Mouse (Mus musculus): ENCODE results near the gene Pcare. TPM values are rescaled to one million over a fixed set of nuclear protein-coding genes. Genes with fewer than 3 reads are reported as not detected.
A peak's percentile ranks its signal among the peaks of the same experiment; 100 is the strongest.

Pcare gene
- polyA plus RNA-seq, 1 experiment from 2014 or later, result 0.04 TPM

DNA sequence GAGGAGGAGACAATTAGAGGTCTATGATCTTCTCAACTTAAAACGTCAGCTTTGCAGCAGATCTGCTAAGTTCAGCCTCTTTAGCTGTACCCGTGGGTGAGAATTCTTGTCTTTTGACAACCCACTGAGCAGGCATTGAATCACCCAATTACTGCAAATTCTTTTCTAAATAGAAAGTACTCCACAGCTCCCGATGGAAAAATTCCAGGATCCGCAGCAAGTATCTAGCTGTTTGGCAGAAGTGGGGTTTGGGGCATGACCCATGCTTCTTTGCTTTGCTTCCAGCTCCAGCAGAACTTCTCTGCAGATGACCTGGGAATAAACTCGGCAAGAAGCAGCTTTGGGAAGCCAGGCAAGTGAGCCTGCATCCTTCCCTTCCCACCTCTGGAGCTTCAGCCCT lies 9.8 kb downstream of the Pcare start:
- no peak overlapping the region for H3K27ac ChIP-seq (ENCODE audit: low read length)
- peaks cover 4% of the 10 kb centered on the region; the same call in 1 of the 2 replicates for H3K4me1 ChIP-seq (ENCODE audit: insufficient read depth, low read length)
- no peaks in the 10 kb centered on the region for H3K36me3 ChIP-seq (ENCODE audit: insufficient read depth, low read length)
- 25% methylated on average over 5 of the region's 5 CpGs for WGBS
- no peaks in the 10 kb centered on the region for H3K9me3 ChIP-seq (ENCODE audit: low read length)
- ATAC-seq (ENCODE audit: low FRiP score, low TSS enrichment), result no peak
- H3K9ac ChIP-seq (replicated peaks; ENCODE audit: low read length), result no peak overlapping the region
- no peak overlapping the region for H3K4me3 ChIP-seq (ENCODE audit: low read length)
- no peak overlapping the region for H3K4me2 ChIP-seq (replicated peaks; ENCODE audit: low read depth, low read length)
- no peaks in the 10 kb centered on the region for H3K27me3 ChIP-seq (ENCODE audit: insufficient read depth, low read length)

DNA sequence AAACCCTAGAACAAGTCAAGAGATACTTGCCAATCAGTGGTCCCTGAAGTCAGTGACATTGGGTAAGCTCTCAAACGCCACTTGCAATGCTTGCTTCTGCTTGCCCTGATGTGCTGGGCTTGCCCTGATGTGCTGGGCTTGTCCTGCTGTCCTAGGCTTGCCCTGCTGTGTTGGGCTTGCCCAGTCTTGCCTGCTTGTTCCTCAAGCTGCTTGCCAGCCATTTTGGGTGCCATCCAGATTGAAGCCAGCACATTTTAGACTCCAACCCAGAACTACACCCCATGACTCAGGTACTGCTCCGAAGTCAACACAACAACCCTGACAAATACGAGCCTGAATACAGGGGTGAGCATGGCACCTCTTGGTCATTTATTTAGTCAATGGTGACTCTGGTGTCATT lies 10.5 kb downstream of the Pcare start:
- Histone ChIP-seq H3K4me1 (ENCODE audit: insufficient read depth, low read length) (no peaks in the 10 kb centered on the region), H3K9ac (replicated peaks; ENCODE audit: low read length) (no peak overlapping the region), H3K27ac (ENCODE audit: low read length) (no peak overlapping the region), H3K36me3 (ENCODE audit: insufficient read depth, low read length) (no peaks in the 10 kb centered on the region), H3K9me3 (ENCODE audit: low read length) (no peaks in the 10 kb centered on the region), H3K27me3 (ENCODE audit: insufficient read depth, low read length) (no peaks in the 10 kb centered on the region), H3K4me2 (replicated peaks; ENCODE audit: low read depth, low read length) (no peak overlapping the region), H3K4me3 (ENCODE audit: low read length) (no peak overlapping the region)
- 80% methylated on average over 3 of the region's 3 CpGs for WGBS
- no peak for ATAC-seq (ENCODE audit: low FRiP score, low TSS enrichment)

DNA sequence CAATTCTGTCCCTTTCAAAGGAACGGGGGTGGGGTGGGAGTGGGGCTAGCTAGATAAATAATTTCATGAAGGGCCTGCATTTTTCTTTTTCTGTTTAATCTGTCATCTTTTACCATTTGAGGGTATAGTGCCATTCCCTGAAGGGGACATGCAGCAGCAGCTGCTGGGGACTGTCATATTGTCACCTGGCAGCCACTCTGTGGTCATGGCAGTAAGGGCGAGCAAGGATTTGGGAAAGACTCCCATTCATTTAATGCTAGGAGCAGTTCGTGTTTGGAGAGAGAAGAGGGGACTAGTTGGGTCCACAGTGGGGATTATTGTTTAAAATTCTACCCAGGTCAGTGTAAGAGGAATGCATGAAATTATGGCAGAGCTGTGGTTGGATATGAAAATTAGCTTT lies 16.3 kb downstream of the Pcare start:
- no peak for ATAC-seq (ENCODE audit: low FRiP score, low TSS enrichment)
- 66% methylated on average over 3 of the region's 3 CpGs for WGBS
- H3K4me1 ChIP-seq (ENCODE audit: insufficient read depth, low read length), result no peaks in the 10 kb centered on the region
- H3K4me2 ChIP-seq (replicated peaks; ENCODE audit: low read depth, low read length), result no peak overlapping the region
- H3K36me3 ChIP-seq (ENCODE audit: insufficient read depth, low read length), result no peaks in the 10 kb centered on the region
- H3K4me3 ChIP-seq (ENCODE audit: low read length), result no peak overlapping the region
- no peak overlapping the region for H3K27ac ChIP-seq (ENCODE audit: low read length)
- no peak overlapping the region for H3K9ac ChIP-seq (replicated peaks; ENCODE audit: low read length)
- H3K27me3 ChIP-seq (ENCODE audit: insufficient read depth, low read length), result no peaks in the 10 kb centered on the region
- peaks cover 5% of the 10 kb centered on the region for H3K9me3 ChIP-seq (ENCODE audit: low read length)

DNA sequence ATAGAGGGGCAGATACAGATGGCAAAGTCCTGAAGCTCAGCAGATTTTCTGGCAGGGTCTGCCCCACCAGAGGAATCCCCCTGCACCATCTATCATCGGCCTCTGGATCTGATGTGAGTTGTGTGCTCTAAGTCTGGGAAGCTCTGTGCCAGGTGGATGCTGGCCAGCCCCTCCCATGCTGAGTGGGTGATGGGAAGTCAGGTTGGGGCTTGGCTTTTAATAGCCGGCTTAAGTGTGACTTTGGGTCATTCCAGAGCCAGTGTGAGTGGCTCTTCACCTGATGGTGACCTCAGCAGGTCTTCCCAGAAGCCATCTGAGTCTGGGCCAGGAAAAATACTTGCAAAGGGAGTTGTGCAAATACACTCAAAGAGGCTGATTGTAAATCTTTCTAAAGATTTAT lies 22.0 kb downstream of the Pcare start:
- Histone ChIP-seq H3K9ac (replicated peaks; ENCODE audit: low read length) (no peak overlapping the region), H3K4me3 (ENCODE audit: low read length) (no peak overlapping the region), H3K27ac (ENCODE audit: low read length) (no peak overlapping the region), H3K4me2 (replicated peaks; ENCODE audit: low read depth, low read length) (no peak overlapping the region), H3K4me1 (ENCODE audit: insufficient read depth, low read length) (no peaks in the 10 kb centered on the region), H3K9me3 (ENCODE audit: low read length) (peaks cover 5% of the 10 kb centered on the region), H3K36me3 (ENCODE audit: insufficient read depth, low read length) (no peaks in the 10 kb centered on the region), H3K27me3 (ENCODE audit: insufficient read depth, low read length) (no peaks in the 10 kb centered on the region)
- ATAC-seq (ENCODE audit: low FRiP score, low TSS enrichment), result peak; percentile 46; the same call in 1 of the 2 replicates
- WGBS, result 35% methylated on average over 2 of the region's 2 CpGs

DNA sequence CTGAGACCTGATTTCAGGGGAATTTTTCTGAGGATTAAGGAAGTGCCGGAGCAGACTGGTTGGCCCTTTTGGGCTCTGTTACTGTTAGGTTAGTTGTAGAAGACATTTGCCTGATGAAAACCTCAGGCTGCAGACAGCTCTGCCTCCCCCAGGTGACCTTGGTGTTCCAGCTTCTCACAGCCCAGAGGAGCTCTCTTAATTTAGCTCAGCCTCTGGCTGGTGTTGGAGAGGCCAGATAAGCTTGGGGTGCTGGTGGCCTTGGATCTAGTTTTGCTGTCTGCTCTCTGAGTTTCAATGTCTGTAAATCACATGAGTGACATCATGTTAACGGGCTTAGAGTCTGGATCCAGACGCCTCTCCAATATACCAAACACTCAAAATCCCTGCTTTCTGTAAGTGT lies 31.7 kb downstream of the Pcare start:
- Histone ChIP-seq H3K4me3 (ENCODE audit: low read length) (no peak overlapping the region), H3K27ac (ENCODE audit: low read length) (no peak overlapping the region), H3K4me1 (ENCODE audit: insufficient read depth, low read length) (no peaks in the 10 kb centered on the region), H3K9me3 (ENCODE audit: low read length) (no peaks in the 10 kb centered on the region), H3K9ac (replicated peaks; ENCODE audit: low read length) (no peak overlapping the region), H3K4me2 (replicated peaks; ENCODE audit: low read depth, low read length) (no peak overlapping the region), H3K27me3 (ENCODE audit: insufficient read depth, low read length) (no peaks in the 10 kb centered on the region), H3K36me3 (ENCODE audit: insufficient read depth, low read length) (no peaks in the 10 kb centered on the region)
- WGBS, result 49% methylated on average over 3 of the region's 3 CpGs
- ATAC-seq (ENCODE audit: low FRiP score, low TSS enrichment), result no peak

- no peak overlapping the region for H3K4me3 ChIP-seq (ENCODE audit: low read length)
- H3K36me3 ChIP-seq (ENCODE audit: insufficient read depth, low read length), result no peaks in the 10 kb centered on the region
- no peaks in the 10 kb centered on the region for H3K4me1 ChIP-seq (ENCODE audit: insufficient read depth, low read length)
- H3K9me3 ChIP-seq (ENCODE audit: low read length), result no peaks in the 10 kb centered on the region
- no peaks in the 10 kb centered on the region for H3K27me3 ChIP-seq (ENCODE audit: insufficient read depth, low read length)
- no peak overlapping the region for H3K9ac ChIP-seq (replicated peaks; ENCODE audit: low read length)
- no peak overlapping the region for H3K27ac ChIP-seq (ENCODE audit: low read length)
- no peak for ATAC-seq (ENCODE audit: low FRiP score, low TSS enrichment)
- H3K4me2 ChIP-seq (replicated peaks; ENCODE audit: low read depth, low read length), result no peak overlapping the region
Measured at GRCm38 (mm10) chr17:71720434-71720833, 32.3 kb downstream of the Pcare start.

GRCm38 (mm10) chr17:71717881-71718625 lies 34.6 kb downstream of the Pcare start:
- Histone ChIP-seq H3K4me1 (ENCODE audit: insufficient read depth, low read length) (no peaks in the 10 kb centered on the region), H3K9ac (replicated peaks; ENCODE audit: low read length) (no peak overlapping the region), H3K36me3 (ENCODE audit: insufficient read depth, low read length) (no peaks in the 10 kb centered on the region), H3K4me2 (replicated peaks; ENCODE audit: low read depth, low read length) (no peak overlapping the region), H3K4me3 (ENCODE audit: low read length) (no peak overlapping the region), H3K9me3 (ENCODE audit: low read length) (no peaks in the 10 kb centered on the region), H3K27ac (ENCODE audit: low read length) (no peak overlapping the region), H3K27me3 (ENCODE audit: insufficient read depth, low read length) (no peaks in the 10 kb centered on the region)
- ATAC-seq (ENCODE audit: low FRiP score, low TSS enrichment), result no peak
- WGBS, result 88% methylated on average over 8 of the region's 8 CpGs

DNA sequence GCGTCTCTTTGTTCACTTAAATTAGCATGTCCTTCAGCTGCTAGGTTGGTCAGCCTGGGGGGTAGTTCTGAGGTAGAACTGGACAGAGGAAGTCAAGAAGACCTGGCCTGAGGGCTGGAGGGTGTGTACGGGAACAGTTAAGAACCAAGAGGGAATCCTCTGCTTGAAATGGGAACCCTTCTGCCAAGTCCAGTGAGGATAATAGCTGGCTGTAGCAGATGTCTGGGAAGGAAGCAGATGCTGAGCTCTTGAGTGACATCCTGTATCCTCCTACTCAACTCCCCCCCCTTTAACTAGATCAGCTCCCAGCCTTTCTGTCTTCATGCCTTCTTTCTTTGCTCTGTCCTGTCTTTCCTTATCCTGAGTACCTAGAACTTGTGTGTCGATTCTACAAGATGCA lies 37.7 kb downstream of the Pcare start:
- H3K4me3 ChIP-seq (ENCODE audit: low read length), result no peak overlapping the region
- no peaks in the 10 kb centered on the region for H3K36me3 ChIP-seq (ENCODE audit: insufficient read depth, low read length)
- no peak overlapping the region for H3K9ac ChIP-seq (replicated peaks; ENCODE audit: low read length)
- no peaks in the 10 kb centered on the region for H3K9me3 ChIP-seq (ENCODE audit: low read length)
- H3K27ac ChIP-seq (ENCODE audit: low read length), result no peak overlapping the region
- H3K4me1 ChIP-seq (ENCODE audit: insufficient read depth, low read length), result no peaks in the 10 kb centered on the region
- ATAC-seq (ENCODE audit: low FRiP score, low TSS enrichment), result no peak
- 77% methylated on average over 3 of the region's 3 CpGs for WGBS
- no peak overlapping the region for H3K4me2 ChIP-seq (replicated peaks; ENCODE audit: low read depth, low read length)
- no peaks in the 10 kb centered on the region for H3K27me3 ChIP-seq (ENCODE audit: insufficient read depth, low read length)

GRCm38 (mm10) chr17:71712279-71712678 lies 40.4 kb downstream of the Pcare start:
- Histone ChIP-seq H3K4me1 (ENCODE audit: insufficient read depth, low read length) (no peaks in the 10 kb centered on the region), H3K9ac (replicated peaks; ENCODE audit: low read length) (no peak overlapping the region), H3K9me3 (ENCODE audit: low read length) (no peaks in the 10 kb centered on the region), H3K27ac (ENCODE audit: low read length) (no peak overlapping the region), H3K4me3 (ENCODE audit: low read length) (no peak overlapping the region), H3K27me3 (ENCODE audit: insufficient read depth, low read length) (no peaks in the 10 kb centered on the region), H3K4me2 (replicated peaks; ENCODE audit: low read depth, low read length) (no peak overlapping the region), H3K36me3 (ENCODE audit: insufficient read depth, low read length) (no peaks in the 10 kb centered on the region)
- ATAC-seq (ENCODE audit: low FRiP score, low TSS enrichment), result no peak
- 79% methylated on average over 6 of the region's 6 CpGs for WGBS

DNA sequence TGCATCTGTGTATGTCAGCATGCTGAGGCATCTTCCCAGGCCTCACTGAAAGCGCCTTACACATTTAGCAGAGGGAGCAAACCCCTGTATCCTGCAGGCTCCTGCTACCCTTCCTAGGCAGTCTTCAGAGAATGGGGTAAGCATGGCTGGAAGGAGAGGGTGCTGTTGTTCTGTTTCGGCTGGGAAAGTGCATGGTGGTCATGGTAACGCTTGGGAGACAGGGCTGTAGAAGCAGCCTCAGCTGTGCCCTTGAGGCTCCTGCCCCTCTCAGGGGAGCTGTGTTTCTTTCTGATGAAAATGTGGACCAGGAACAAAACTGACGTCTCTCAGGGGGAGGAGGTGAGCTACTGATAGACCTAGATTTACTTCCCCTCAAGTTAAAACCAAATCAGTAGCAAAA lies 45.0 kb downstream of the Pcare start:
- no peak overlapping the region for H3K4me3 ChIP-seq (ENCODE audit: low read length)
- no peaks in the 10 kb centered on the region for H3K4me1 ChIP-seq (ENCODE audit: insufficient read depth, low read length)
- no peak for ATAC-seq (ENCODE audit: low FRiP score, low TSS enrichment)
- H3K9ac ChIP-seq (replicated peaks; ENCODE audit: low read length), result no peak overlapping the region
- WGBS, result 52% methylated on average over 4 of the region's 4 CpGs
- H3K27ac ChIP-seq (ENCODE audit: low read length), result no peak overlapping the region
- H3K9me3 ChIP-seq (ENCODE audit: low read length), result no peaks in the 10 kb centered on the region
- H3K4me2 ChIP-seq (replicated peaks; ENCODE audit: low read depth, low read length), result no peak overlapping the region
- H3K27me3 ChIP-seq (ENCODE audit: insufficient read depth, low read length), result no peaks in the 10 kb centered on the region
- H3K36me3 ChIP-seq (ENCODE audit: insufficient read depth, low read length), result no peaks in the 10 kb centered on the region

Measured in kidney, embryonic 16.5 days (tissue).